Mouse (Mus musculus): ENCODE data around the gene Glrx5. TPM values are rescaled to one million over a fixed set of nuclear protein-coding genes. Genes with fewer than 3 reads are reported as not detected.

Gene Glrx5
- total and polyA plus RNA-seq, 3 experiments: 108 to 291 TPM; not detected in 1

DNA sequence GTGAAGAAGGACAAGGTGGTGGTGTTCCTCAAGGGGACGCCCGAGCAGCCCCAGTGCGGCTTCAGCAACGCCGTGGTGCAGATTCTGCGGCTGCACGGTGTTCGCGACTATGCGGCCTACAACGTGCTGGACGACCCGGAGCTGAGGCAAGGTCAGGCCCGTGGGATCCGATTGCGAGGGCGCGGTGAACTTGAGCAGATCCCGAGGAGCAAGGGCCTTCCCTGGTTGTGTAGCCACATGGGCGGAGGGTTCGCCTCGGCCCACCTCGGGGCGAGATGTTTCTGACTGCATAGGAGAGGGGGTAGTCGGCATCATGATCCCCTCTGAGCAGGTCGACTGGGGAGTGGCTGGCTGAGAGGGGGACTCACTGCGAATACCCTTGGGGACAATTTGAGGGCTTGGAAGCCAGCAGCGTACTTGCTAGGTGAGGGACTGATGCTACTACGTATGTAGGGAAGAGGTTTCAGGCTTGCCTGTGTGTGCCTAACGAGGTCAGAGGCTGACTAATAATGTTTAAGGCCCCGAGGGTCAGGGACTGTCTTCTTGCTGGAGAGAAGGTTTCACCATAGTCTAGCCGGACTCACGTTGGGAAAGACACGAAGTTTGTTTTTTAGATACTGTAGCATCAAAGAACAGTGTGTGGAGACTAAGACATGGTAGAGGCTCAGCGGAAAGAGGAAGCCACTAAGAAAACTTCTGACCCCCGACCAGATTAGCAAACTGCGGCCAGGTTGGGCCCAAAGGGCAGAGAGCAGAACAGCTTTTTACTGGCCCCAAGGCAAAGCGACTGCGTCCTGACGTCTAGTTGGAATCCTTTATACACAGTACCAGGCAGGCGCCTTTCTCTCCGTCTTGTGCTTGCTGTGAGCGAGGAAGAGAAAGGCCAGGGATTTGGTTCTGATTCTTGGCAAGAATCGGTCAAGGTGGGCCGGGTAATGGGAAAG lies 616 bp downstream of the Glrx5 start (continued):
- TF ChIP-seq MEF2A (IDR thresholded peaks at IDR 0.05; ENCODE audit: extremely low read depth, insufficient replicate concordance, low read depth, low read length, poor library complexity, severe bottlenecking) (no peak), SMC3 (IDR thresholded peaks at IDR 0.05; ENCODE audit: low read depth, low read length) (no peak), KAT2A (conservative IDR thresholded peaks at IDR 0.05; ENCODE audit: low read depth, low read length) (no peak), USF1 (IDR thresholded peaks at IDR 0.05; ENCODE audit: low read depth, low read length) (no peak)

DNA sequence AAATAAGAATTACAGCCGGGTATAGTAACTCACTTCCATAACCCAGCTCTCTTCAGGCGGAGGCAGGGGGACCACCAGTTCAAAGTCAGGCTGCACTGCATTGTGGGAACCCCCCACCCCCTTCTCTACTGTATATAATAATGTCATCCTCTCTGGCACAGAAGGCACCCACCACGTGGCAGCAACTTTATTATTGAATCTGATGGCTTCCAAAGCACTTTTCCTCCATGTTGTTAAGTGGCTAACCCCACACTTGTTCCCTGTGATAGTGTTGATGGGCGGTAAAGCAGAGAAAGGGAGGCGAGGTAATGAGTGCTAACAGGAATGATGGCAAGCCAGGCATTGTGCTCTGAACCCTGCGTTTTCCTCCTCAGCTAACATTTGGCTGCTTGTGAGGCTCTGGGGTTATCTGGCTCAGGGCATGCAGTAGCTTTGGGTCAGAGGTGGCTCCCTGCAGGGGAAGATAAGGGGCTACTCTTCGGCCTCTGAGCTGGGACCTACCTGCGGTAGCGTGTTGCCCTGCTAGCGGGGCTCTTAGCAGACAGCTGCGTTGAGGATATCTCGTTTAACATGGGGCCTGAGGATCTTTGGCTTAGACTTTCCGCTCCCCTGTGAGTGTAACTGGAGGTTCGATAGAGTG lies 1.8 kb downstream of the Glrx5 start:
- Histone ChIP-seq H3K79me2 (ENCODE audit: control insufficient read depth, insufficient read depth, low read length, poor library complexity) (peaks cover 88% of the 10 kb centered on the region), H3K9me3 (replicated peaks; ENCODE audit: insufficient read depth, low read length) (no peaks in the 10 kb centered on the region), H3K36me3 (ENCODE audit: control insufficient read depth in 1 of 2, insufficient read depth in 2 of 2, low read length in 2 of 2) (peaks cover 0 to 32% of the 10 kb centered on the region in 2 experiments; a peak in 3 of 4 replicates), H3K4me3 (ENCODE audit: control insufficient read depth in 1 of 2, insufficient read depth in 1 of 2, low read depth in 2 of 2, low read length in 2 of 2) (peak overlapping the region; percentile 98 to 99), H3K27ac (ENCODE audit: control insufficient read depth, low read depth, low read length) (peak overlapping the region; percentile 53), H3K4me1 (ENCODE audit: control insufficient read depth in 1 of 2, insufficient read depth in 2 of 2, low read length in 2 of 2) (peaks cover 8 to 47% of the 10 kb centered on the region in 2 experiments; a peak in 3 of 4 replicates), H3K9ac (ENCODE audit: control insufficient read depth, low read depth, low read length, poor library complexity, severe bottlenecking) (peak overlapping the region; percentile 92), H3K27me3 (ENCODE audit: control insufficient read depth in 1 of 2, insufficient read depth in 2 of 2, low read length in 2 of 2) (no peaks in the 10 kb centered on the region)
- peak; percentile 46 for DNase-seq (ENCODE audit: low read depth, low spot score)
- TF ChIP-seq CHD2 (IDR thresholded peaks at IDR 0.05; ENCODE audit: low read length) (no peak), MXI1 (IDR thresholded peaks at IDR 0.05; ENCODE audit: low read depth, low read length) (peak; percentile 80), MEF2A (IDR thresholded peaks at IDR 0.05; ENCODE audit: extremely low read depth, insufficient replicate concordance, low read depth, low read length, poor library complexity, severe bottlenecking) (no peak), NRF1 (IDR thresholded peaks at IDR 0.05; ENCODE audit: insufficient read depth, low read depth, low read length, poor library complexity, severe bottlenecking) (no peak), KAT2A (conservative IDR thresholded peaks at IDR 0.05; ENCODE audit: low read depth, low read length) (no peak), SMC3 (IDR thresholded peaks at IDR 0.05; ENCODE audit: low read depth, low read length) (no peak), POLR2AphosphoS5 (IDR thresholded peaks at IDR 0.05; ENCODE audit: borderline replicate concordance, low read depth, low read length) (no peak), ZKSCAN1 (IDR thresholded peaks at IDR 0.05; ENCODE audit: low read depth, low read length) (no peak), CHD1 (IDR thresholded peaks at IDR 0.05; ENCODE audit: low read depth, low read length) (no peak), TCF12 (IDR thresholded peaks at IDR 0.05; ENCODE audit: low read depth, low read length) (peak; percentile 78), TAL1 (IDR thresholded peaks at IDR 0.05; ENCODE audit: low read length) (peak; percentile 86), ETS1 (IDR thresholded peaks at IDR 0.05; ENCODE audit: low read depth, low read length) (0 out of 2 replicates have a peak, but pooled peaks have one; percentile 14), HCFC1 (IDR thresholded peaks at IDR 0.05; ENCODE audit: low read depth, low read length) (no peak), ZMIZ1 (IDR thresholded peaks at IDR 0.05; ENCODE audit: low read depth, low read length) (no peak), ZNF384 (IDR thresholded peaks at IDR 0.05; ENCODE audit: low read depth, low read length) (no peak), EP300 (IDR thresholded peaks at IDR 0.05; ENCODE audit: low read depth in 1 of 2, low read length in 2 of 2) (peak in 1 of 2 experiments; percentile 60; a peak in 2 of 4 replicates), MAX (IDR thresholded peaks at IDR 0.05; ENCODE audit: low read length) (peak; percentile 67), CTCF (IDR thresholded peaks at IDR 0.05 in 2 of 3, conservative IDR thresholded peaks at IDR 0.05 in 1 of 3; ENCODE audit: control insufficient read depth in 1 of 3, insufficient read depth in 1 of 3, low read depth in 2 of 3, low read length in 3 of 3, poor library complexity in 1 of 3, severe bottlenecking in 1 of 3) (no peak), TBP (IDR thresholded peaks at IDR 0.05; ENCODE audit: low read depth, low read length) (0 out of 2 replicates have a peak, but pooled peaks have one; percentile 14), MYC (IDR thresholded peaks at IDR 0.05; ENCODE audit: low read depth, low read length) (peak; percentile 81), MAFK (IDR thresholded peaks at IDR 0.05; ENCODE audit: borderline replicate concordance, low read depth, low read length) (no peak), RCOR1 (IDR thresholded peaks at IDR 0.05; ENCODE audit: low read depth, low read length) (no peak), SIN3A (IDR thresholded peaks at IDR 0.05; ENCODE audit: low read length) (peak; percentile 48), ELF1 (IDR thresholded peaks at IDR 0.05; ENCODE audit: low read depth, low read length) (no peak), GATA1 (IDR thresholded peaks at IDR 0.05; ENCODE audit: low read depth, low read length) (peak; percentile 47), NELFE (IDR thresholded peaks at IDR 0.05; ENCODE audit: low read depth, low read length) (no peak)
